Mouse (Mus musculus) neural tube, embryonic 15.5 days (tissue): Measurements from ENCODE around the gene Bex4. TPM values are rescaled to one million over a fixed set of nuclear protein-coding genes. Genes with fewer than 3 reads are reported as not detected.
"Not testable (repeated sequence)": the region's sequence is repeated elsewhere in the genome, so short reads cannot be mapped to it uniquely, and the experiment has no call there.

ENCODE experiments used
- ATAC-seq: fragments of 200-750 bp; cut with Nextera tagmentation; 2 replicates; pipeline ENCODE4 v1.8.0; 2017; ENCODE audit warnings: mild to moderate bottlenecking, moderate TSS enrichment, moderate library complexity; ENCODE audit not compliant: low FRiP score
- H3K27ac ChIP-seq: fragments of 300-500 bp; sonication (generic); replicated peaks from 2 replicates; pipeline ENCODE4 v1.5.1; 2015; ENCODE audit warnings: mild to moderate bottlenecking, inconsistent platforms
- H3K27me3 ChIP-seq: fragments of 300-500 bp; sonication (generic); replicated peaks from 2 replicates; pipeline ENCODE4 v1.6.1; 2015; ENCODE audit warnings: inconsistent platforms
- H3K36me3 ChIP-seq: fragments of 300-500 bp; sonication (generic); 2 replicates; pipeline ENCODE4 v1.6.1; 2015; ENCODE audit warnings: inconsistent platforms
- H3K4me1 ChIP-seq: fragments of 300-500 bp; sonication (generic); 2 replicates; pipeline ENCODE4 v1.6.1; 2015; ENCODE audit warnings: inconsistent platforms
- H3K4me2 ChIP-seq: fragments of 300-500 bp; sonication (generic); 2 replicates; pipeline ENCODE4 v1.6.1; 2015; ENCODE audit warnings: inconsistent platforms, mild to moderate bottlenecking, moderate library complexity
- H3K4me3 ChIP-seq: fragments of 300-500 bp; sonication (generic); replicated peaks from 2 replicates; pipeline ENCODE4 v1.5.1; 2015; ENCODE audit warnings: mild to moderate bottlenecking, inconsistent platforms
- H3K9ac ChIP-seq: fragments of 300-500 bp; sonication (generic); replicated peaks from 2 replicates; pipeline ENCODE4 v1.6.1; 2015; ENCODE audit warnings: mild to moderate bottlenecking, inconsistent platforms
- H3K9me3 ChIP-seq: fragments of 300-500 bp; sonication (generic); replicated peaks from 2 replicates; pipeline ENCODE4 v1.6.1; 2016; ENCODE audit warnings: inconsistent platforms
- WGBS: fragments of 180-500 bp; shearing (Covaris S2); methylation state at CpG from one replicate; pipeline ENCODE4 v1.1.7; 2015; ENCODE audit warnings: mixed read lengths; 5-methylcytosine and 5-hydroxymethylcytosine counted together
- polyA plus RNA-seq: library from polyadenylated mRNA; unstranded; fragments of >200 nt; fragmentation: Nextera tagmentation; extraction: Ambion mirVana; gene quantifications from 2 replicates; pipeline ENCODE4 v1.2.1, GENCODE M21; 2015

Bex4 gene
- polyA plus RNA-seq: 127 and 144 TPM in 2 replicates

- 0 out of 2 replicates have a peak within 1 kb of the TSS, but pooled peaks have one; percentile 30 for H3K9ac ChIP-seq
- no CpG with 5 or more reads among the region's 64 CpGs for WGBS
- H3K4me2 ChIP-seq: peak within 1 kb of the TSS; percentile 52
- peak within 1 kb of the TSS; percentile 42 for H3K4me3 ChIP-seq
- not testable (repeated sequence) for H3K27ac ChIP-seq, H3K9me3 ChIP-seq, H3K36me3 ChIP-seq, H3K4me1 ChIP-seq, H3K27me3 ChIP-seq
- peak; percentile 98 for ATAC-seq
These were observed at the start of gene Bex4 for GRCm38 (mm10) chrX:136138827-136139639. Bex4 (plus strand) TSS chrX:136138996.

- H3K27ac ChIP-seq: no peak overlapping the region
- H3K4me1 ChIP-seq: no peaks in the 10 kb centered on the region
- H3K4me3 ChIP-seq: no peak overlapping the region
- 38% methylated on average over 2 of the region's 2 CpGs for WGBS
- no peaks in the 10 kb centered on the region for H3K9me3 ChIP-seq
- no peaks in the 10 kb centered on the region for H3K36me3 ChIP-seq
- ATAC-seq: no peak
- H3K4me2 ChIP-seq: no peak overlapping the region
- H3K9ac ChIP-seq: no peak overlapping the region
- no peaks in the 10 kb centered on the region for H3K27me3 ChIP-seq
These were observed 46.1 kb upstream of the Bex4 start for GRCm38 (mm10) chrX:136092497-136093279.

GRCm38 (mm10) chrX:136094421-136094820, 44.4 kb upstream of the Bex4 start:
- Histone ChIP-seq H3K9ac (no peak overlapping the region), H3K27ac (no peak overlapping the region), H3K4me3 (no peak overlapping the region), H3K27me3 (no peaks in the 10 kb centered on the region), H3K4me2 (no peak overlapping the region), H3K36me3 (no peaks in the 10 kb centered on the region), H3K4me1 (no peaks in the 10 kb centered on the region), H3K9me3 (no peaks in the 10 kb centered on the region)
- WGBS: 48% methylated on average over 2 of the region's 2 CpGs
- peak; percentile 69; the same call in 1 of the 2 replicates for ATAC-seq

- H3K27me3 ChIP-seq: no peaks in the 10 kb centered on the region; the same call in 1 of the 2 replicates
- no peak for ATAC-seq
- H3K9ac ChIP-seq: no peak overlapping the region
- no peaks in the 10 kb centered on the region for H3K9me3 ChIP-seq
- H3K4me3 ChIP-seq: no peak overlapping the region
- H3K27ac ChIP-seq: no peak overlapping the region
- no peaks in the 10 kb centered on the region for H3K4me1 ChIP-seq
- no peaks in the 10 kb centered on the region for H3K36me3 ChIP-seq
- H3K4me2 ChIP-seq: 0 out of 2 replicates have a peak overlapping the region, but pooled peaks have one; percentile 6
- 58% methylated on average over 4 of the region's 4 CpGs for WGBS
These were observed 34.6 kb upstream of the Bex4 start for GRCm38 (mm10) chrX:136104046-136104723.

- 43% methylated on average over 3 of the region's 3 CpGs for WGBS
- Histone ChIP-seq H3K27ac (no peak overlapping the region), H3K4me1 (no peaks in the 10 kb centered on the region), H3K4me2 (0 out of 2 replicates have a peak overlapping the region, but pooled peaks have one; percentile 6), H3K9me3 (no peaks in the 10 kb centered on the region), H3K27me3 (no peaks in the 10 kb centered on the region; the same call in 1 of the 2 replicates), H3K9ac (no peak overlapping the region), H3K36me3 (no peaks in the 10 kb centered on the region), H3K4me3 (no peak overlapping the region)
- no peak for ATAC-seq
These were observed 34.1 kb upstream of the Bex4 start for GRCm38 (mm10) chrX:136104724-136105088.

GRCm38 (mm10) chrX:136107942-136108341, 30.9 kb upstream of the Bex4 start:
- ATAC-seq: peak; percentile 59; the same call in 1 of the 2 replicates
- Histone ChIP-seq H3K4me2 (no peak overlapping the region), H3K9ac (no peak overlapping the region), H3K4me3 (no peak overlapping the region), H3K9me3 (no peaks in the 10 kb centered on the region), H3K27me3 (peaks cover 10% of the 10 kb centered on the region), H3K4me1 (no peaks in the 10 kb centered on the region), H3K27ac (no peak overlapping the region), H3K36me3 (no peaks in the 10 kb centered on the region)
- whole genome bisulfite sequencing: 46% methylated on average over 6 of the region's 6 CpGs

- no peaks in the 10 kb centered on the region for H3K36me3 ChIP-seq
- no peaks in the 10 kb centered on the region for H3K9me3 ChIP-seq
- ATAC-seq: peak; percentile 19; the same call in 1 of the 2 replicates
- peak overlapping the region; percentile 51 for H3K27ac ChIP-seq
- H3K27me3 ChIP-seq: peaks cover 13% of the 10 kb centered on the region
- 40% methylated on average over 4 of the region's 4 CpGs for WGBS
- H3K4me3 ChIP-seq: peak overlapping the region; percentile 50
- H3K4me2 ChIP-seq: peak overlapping the region; percentile 54
- H3K9ac ChIP-seq: no peak overlapping the region
- no peaks in the 10 kb centered on the region for H3K4me1 ChIP-seq
These were observed 23.8 kb upstream of the Bex4 start for GRCm38 (mm10) chrX:136115015-136115414.

GRCm38 (mm10) chrX:136115419-136115961, 23.3 kb upstream of the Bex4 start:
- WGBS: 21% methylated on average over 23 of the region's 23 CpGs
- no peaks in the 10 kb centered on the region for H3K9me3 ChIP-seq
- peak overlapping the region; percentile 54 for H3K4me2 ChIP-seq
- 0 out of 2 replicates have a peak overlapping the region, but pooled peaks have one; percentile 37 for H3K9ac ChIP-seq
- H3K4me1 ChIP-seq: no peaks in the 10 kb centered on the region
- no peaks in the 10 kb centered on the region for H3K36me3 ChIP-seq
- peak; percentile 100 for ATAC-seq
- peaks cover 9% of the 10 kb centered on the region for H3K27me3 ChIP-seq
- peak overlapping the region; percentile 93 for H3K27ac ChIP-seq
- peak overlapping the region; percentile 50 for H3K4me3 ChIP-seq

GRCm38 (mm10) chrX:136127038-136127743, 11.6 kb upstream of the Bex4 start:
- H3K4me2 ChIP-seq: no peak overlapping the region
- no peaks in the 10 kb centered on the region for H3K9me3 ChIP-seq
- H3K4me3 ChIP-seq: no peak overlapping the region
- no peak overlapping the region for H3K9ac ChIP-seq
- H3K27me3 ChIP-seq: no peaks in the 10 kb centered on the region
- H3K27ac ChIP-seq: no peak overlapping the region
- no peak for ATAC-seq
- 61% methylated on average over 8 of the region's 8 CpGs for WGBS
- H3K36me3 ChIP-seq: no peaks in the 10 kb centered on the region
- H3K4me1 ChIP-seq: no peaks in the 10 kb centered on the region

- no peaks in the 10 kb centered on the region for H3K27me3 ChIP-seq
These were observed 11.1 kb upstream of the Bex4 start for GRCm38 (mm10) chrX:136127744-136128064.

GRCm38 (mm10) chrX:136135559-136135958, 3.2 kb upstream of the Bex4 start:
- Histone ChIP-seq H3K36me3 (no peaks in the 10 kb centered on the region), H3K27me3 (no peaks in the 10 kb centered on the region), H3K4me3 (no peak overlapping the region), H3K4me1 (no peaks in the 10 kb centered on the region), H3K9me3 (no peaks in the 10 kb centered on the region), H3K27ac (no peak overlapping the region), H3K9ac (no peak overlapping the region), H3K4me2 (no peak overlapping the region)
- 91% methylated on average over 4 of the region's 4 CpGs for WGBS
- ATAC-seq: no peak

More at GRCm38 (mm10) chrX:136127744-136128064, 11.1 kb upstream of the Bex4 start:
- H3K36me3 ChIP-seq: no peaks in the 10 kb centered on the region
- H3K4me3 ChIP-seq: no peak overlapping the region
- no peak for ATAC-seq
- H3K4me1 ChIP-seq: no peaks in the 10 kb centered on the region
- no peak overlapping the region for H3K27ac ChIP-seq
- WGBS: 16% methylated on average over 5 of the region's 5 CpGs
- H3K9ac ChIP-seq: no peak overlapping the region
- H3K9me3 ChIP-seq: no peaks in the 10 kb centered on the region
- H3K4me2 ChIP-seq: no peak overlapping the region
